Mouse (Mus musculus): ENCODE measurements around the gene Lrrc8e.
A peak's percentile ranks its signal among the peaks of the same experiment; 100 is the strongest.

GRCm38 (mm10) chr8:4250306-4250970, 23.8 kb downstream of the Lrrc8e start:
- TF ChIP-seq CTCF (IDR thresholded peaks at IDR 0.05) (peak; percentile 96), POLR2A (IDR thresholded peaks at IDR 0.05; ENCODE audit: insufficient read depth, low read depth, low read length) (no peak), EP300 (IDR thresholded peaks at IDR 0.05; ENCODE audit: insufficient read depth, low read depth, low read length) (0 out of 2 replicates have a peak, but pooled peaks have one; percentile 22)

All from heart, adult 2 months (tissue).